Mouse (Mus musculus) cerebellum, adult 2 months (tissue): ENCODE measurements around the gene Dnajc8. TPM values are rescaled to one million over a fixed set of nuclear protein-coding genes. Genes with fewer than 3 reads are reported as not detected.

Experiments
- DNase-seq, 2 experiments: peaks; one replicate each; pipeline ENCODE4 v3.0.0; 2021
- H3K27ac ChIP-seq: fragments of 200-500 bp; 2 replicates; pipeline ENCODE4 v1.5.1; 2012; ENCODE audit warnings: low read length, control low read depth, inconsistent platforms; ENCODE audit not compliant: insufficient read depth
- H3K27me3 ChIP-seq: fragments of 200-500 bp; 2 replicates; pipeline ENCODE4 v1.6.1; 2012; ENCODE audit warnings: inconsistent platforms, mild to moderate bottlenecking, low read length, moderate library complexity; ENCODE audit not compliant: control insufficient read depth, insufficient read depth
- H3K4me1 ChIP-seq: fragments of 200-500 bp; 2 replicates; pipeline ENCODE4 v1.6.1; 2011; ENCODE audit warnings: low read length; ENCODE audit not compliant: control insufficient read depth, insufficient read depth
- H3K4me3 ChIP-seq: fragments of 200-500 bp; replicated peaks from 2 replicates; pipeline ENCODE3; 2011; ENCODE audit warnings: mild to moderate bottlenecking, low read depth, low read length, control low read depth; ENCODE audit not compliant: insufficient read depth
- CTCF ChIP-seq: fragments of 200-500 bp; IDR thresholded peaks from 2 replicates; pipeline ENCODE4 v1.5.1; 2011; ENCODE audit warnings: low read depth, mild to moderate bottlenecking, control low read depth, low read length, moderate library complexity, borderline replicate concordance; ENCODE audit not compliant: insufficient read depth
- POLR2A ChIP-seq: fragments of 200-500 bp; IDR thresholded peaks from 2 replicates; pipeline ENCODE4 v1.6.1; 2011; ENCODE audit warnings: low read length, control low read depth, borderline replicate concordance; ENCODE audit not compliant: insufficient read depth
- WGBS: fragments of 180-500 bp; shearing (Covaris S2); methylation state at CpG from one replicate; pipeline ENCODE4 v1.1.7; 2018; 5-methylcytosine and 5-hydroxymethylcytosine counted together
- polyA plus RNA-seq: library from polyadenylated mRNA; depleted of rRNA; stranded (reverse); fragments of >200 nt; gene quantifications from 2 replicates; pipeline ENCODE4 v1.2.3, GENCODE M21; 2012

Gene Dnajc8
- polyA plus RNA-seq, 1 experiment: 116 TPM

GRCm38 (mm10) chr4:132494271-132494918, 41.0 kb upstream of the Dnajc8 start:
- Histone ChIP-seq H3K4me1 (peaks cover 6% of the 10 kb centered on the region), H3K27me3 (no peaks in the 10 kb centered on the region), H3K27ac (no peak overlapping the region), H3K4me3 (no peak overlapping the region)
- no peak for TF ChIP-seq POLR2A
- TF ChIP-seq CTCF: no peak
- WGBS: 90% methylated on average over 20 of the region's 20 CpGs
- DNase-seq: no peak

- WGBS: 95% methylated on average over 6 of the region's 6 CpGs
- H3K27me3 ChIP-seq: no peaks in the 10 kb centered on the region
- no peaks in the 10 kb centered on the region for H3K4me1 ChIP-seq
- TF ChIP-seq POLR2A: no peak
- TF ChIP-seq CTCF: no peak
- no peak overlapping the region for H3K27ac ChIP-seq
- no peak for DNase-seq
- no peak overlapping the region for H3K4me3 ChIP-seq
These were observed 33.7 kb upstream of the Dnajc8 start for GRCm38 (mm10) chr4:132501639-132502038.

- TF ChIP-seq CTCF: no peak
- TF ChIP-seq POLR2A: no peak
- no peak overlapping the region for H3K27ac ChIP-seq
- no peak for DNase-seq
- H3K4me3 ChIP-seq: no peak overlapping the region
- no peaks in the 10 kb centered on the region for H3K4me1 ChIP-seq
- 88% methylated on average over 11 of the region's 11 CpGs for WGBS
- no peaks in the 10 kb centered on the region for H3K27me3 ChIP-seq
These were observed 32.0 kb upstream of the Dnajc8 start for GRCm38 (mm10) chr4:132503344-132503743.

GRCm38 (mm10) chr4:132505034-132505738, 30.2 kb upstream of the Dnajc8 start:
- TF ChIP-seq POLR2A: no peak
- TF ChIP-seq CTCF: no peak
- Histone ChIP-seq H3K27me3 (no peaks in the 10 kb centered on the region), H3K4me3 (no peak overlapping the region), H3K4me1 (no peaks in the 10 kb centered on the region), H3K27ac (no peak overlapping the region)
- WGBS: 77% methylated on average over 6 of the region's 6 CpGs
- DNase-seq: no peak

GRCm38 (mm10) chr4:132505800-132506199, 29.6 kb upstream of the Dnajc8 start:
- 71% methylated on average over 10 of the region's 10 CpGs for WGBS
- no peaks in the 10 kb centered on the region for H3K27me3 ChIP-seq
- no peak overlapping the region for H3K27ac ChIP-seq
- H3K4me1 ChIP-seq: no peaks in the 10 kb centered on the region
- no peak for TF ChIP-seq CTCF
- no peak for TF ChIP-seq POLR2A
- DNase-seq: no peak
- H3K4me3 ChIP-seq: no peak overlapping the region

- H3K4me1 ChIP-seq: no peaks in the 10 kb centered on the region
- TF ChIP-seq CTCF (no peak), POLR2A (no peak)
- no peak for DNase-seq
- H3K27ac ChIP-seq: no peak overlapping the region
- no peaks in the 10 kb centered on the region for H3K27me3 ChIP-seq
- WGBS: 85% methylated on average over 6 of the region's 6 CpGs
- no peak overlapping the region for H3K4me3 ChIP-seq
These were observed 29.1 kb upstream of the Dnajc8 start for GRCm38 (mm10) chr4:132506250-132506649.

- DNase-seq: no peak
- WGBS: 67% methylated on average over 2 of the region's 2 CpGs
- no peaks in the 10 kb centered on the region for H3K27me3 ChIP-seq
- TF ChIP-seq CTCF (no peak), POLR2A (no peak)
- no peaks in the 10 kb centered on the region for H3K4me1 ChIP-seq
- H3K4me3 ChIP-seq: no peak overlapping the region
- H3K27ac ChIP-seq: no peak overlapping the region
These were observed 28.1 kb upstream of the Dnajc8 start for GRCm38 (mm10) chr4:132507210-132507609.

- Histone ChIP-seq H3K4me1 (no peaks in the 10 kb centered on the region), H3K27me3 (no peaks in the 10 kb centered on the region), H3K4me3 (peak overlapping the region; percentile 83), H3K27ac (0 out of 2 replicates have a peak overlapping the region, but pooled peaks have one; percentile 15)
- TF ChIP-seq POLR2A: no peak
- no peak for TF ChIP-seq CTCF
- DNase-seq: peak in 1 of 2 experiments; percentile 58
- WGBS: under 1% methylated on average over 51 of the region's 52 CpGs
These were observed 25.6 kb upstream of the Dnajc8 start for GRCm38 (mm10) chr4:132509621-132510296.
